ENCODE assay signal across 29 mouse cellular contexts in genomic region chr19:15888466-15888865, GRCm38 (mm10).
"Had no signal": no experiment of that assay in that cellular context is flagged by ENCODE, and none has a peak within 500 bp of the region (broad histone marks: within the 10 kb centered on the region; RNA-seq: fewer than 3 reads in every experiment).

No protein-coding gene starts in this region.

- DNase-seq: heart, postnatal 10 days; heart, postnatal 14 days; heart, postnatal 4 days; kidney, adult 11 months; kidney, adult 18-20 months; kidney, adult 2 months; kidney, adult 8-10 months; kidney, adult 9 months; kidney, postnatal 10 days; kidney, postnatal 14 days; kidney, postnatal 25 days; kidney, postnatal 36 days; kidney, postnatal 4 days; layer of hippocampus, adult 9-11 months; layer of hippocampus, postnatal 36 days had no signal

- H3K9me3 ChIP-seq: heart, embryonic 12.5 days; heart, embryonic 13.5 days; heart, embryonic 15.5 days; hindbrain, embryonic 10.5 days; hindbrain, embryonic 12.5 days; hindbrain, embryonic 13.5 days; hindbrain, embryonic 15.5 days; intestine, embryonic 15.5 days; kidney, embryonic 15.5 days had no signal

- H3K27ac ChIP-seq: heart, embryonic 13.5 days; heart, embryonic 15.5 days; hindbrain, embryonic 10.5 days; hindbrain, embryonic 12.5 days; hindbrain, embryonic 13.5 days; hindbrain, embryonic 14.5 days; hindbrain, embryonic 15.5 days; hindbrain, postnatal 0 days; intestine, embryonic 15.5 days; kidney, embryonic 15.5 days; kidney, postnatal 0 days; layer of hippocampus, adult 2 months; left cerebral cortex, adult 2 months had no signal

- H3K4me3 ChIP-seq: heart, embryonic 12.5 days; heart, embryonic 13.5 days; heart, embryonic 15.5 days; hindbrain, embryonic 10.5 days; hindbrain, embryonic 12.5 days; hindbrain, embryonic 13.5 days; hindbrain, embryonic 15.5 days; intestine, embryonic 15.5 days; kidney, embryonic 15.5 days; layer of hippocampus, adult 2 months; left cerebral cortex, adult 2 months had no signal

- H3K36me3 ChIP-seq: heart, embryonic 12.5 days; heart, embryonic 13.5 days; heart, embryonic 15.5 days; hindbrain, embryonic 10.5 days; hindbrain, embryonic 12.5 days; hindbrain, embryonic 13.5 days; hindbrain, embryonic 15.5 days; intestine, embryonic 15.5 days; kidney, embryonic 15.5 days had no signal

- H3K4me1 ChIP-seq: heart, embryonic 12.5 days; heart, embryonic 13.5 days; heart, embryonic 15.5 days; hindbrain, embryonic 10.5 days; hindbrain, embryonic 12.5 days; hindbrain, embryonic 13.5 days; hindbrain, embryonic 15.5 days; intestine, embryonic 15.5 days; kidney, embryonic 15.5 days had no signal

- H3K27me3 ChIP-seq: heart, embryonic 12.5 days; heart, embryonic 13.5 days; heart, embryonic 15.5 days; hindbrain, embryonic 12.5 days; hindbrain, embryonic 13.5 days; hindbrain, embryonic 15.5 days; intestine, embryonic 15.5 days; kidney, embryonic 15.5 days had no signal
